Mouse (Mus musculus) C2C12 (cell line): ENCODE data around the gene Klhl2. TPM values are rescaled to one million over a fixed set of nuclear protein-coding genes. Genes with fewer than 3 reads are reported as not detected.

Source experiments
- H3K27me3 ChIP-seq: one replicate; pipeline ENCODE4 v1.6.1; 2011; ENCODE audit not compliant: control insufficient read depth, insufficient read depth, insufficient read length
- H3K36me3 ChIP-seq: one replicate; pipeline ENCODE4 v1.6.1; 2011; ENCODE audit not compliant: control insufficient read depth, insufficient read depth
- H3K4me3 ChIP-seq: one replicate; pipeline ENCODE4 v1.5.1; 2011; ENCODE audit warnings: mild to moderate bottlenecking, control low read depth; ENCODE audit not compliant: poor library complexity, insufficient read depth, severe bottlenecking
- H3K79me2 ChIP-seq: one replicate; pipeline ENCODE4 v1.6.1; 2011; ENCODE audit not compliant: control insufficient read depth, insufficient read depth
- H3K79me3 ChIP-seq: one replicate; pipeline ENCODE4 v1.6.1; 2011; ENCODE audit warnings: low read depth, control low read depth
- H3ac ChIP-seq: one replicate; pipeline ENCODE3; 2011; ENCODE audit warnings: low read depth; ENCODE audit not compliant: control insufficient read depth, insufficient read length
- CEBPB ChIP-seq: IDR thresholded peaks from one replicate; pipeline ENCODE4 v1.6.1; 2011; ENCODE audit warnings: low read depth, mild to moderate bottlenecking, control low read depth, moderate library complexity
- CTCF ChIP-seq: IDR thresholded peaks from one replicate; pipeline ENCODE4 v1.5.1; 2011; ENCODE audit not compliant: control insufficient read depth, insufficient read depth, insufficient read length
- FOSL1 ChIP-seq: IDR thresholded peaks from one replicate; pipeline ENCODE4 v1.8.0; 2011; ENCODE audit warnings: mild to moderate bottlenecking, low read length; ENCODE audit not compliant: poor library complexity, insufficient read depth, severe bottlenecking
- MAX ChIP-seq: IDR thresholded peaks from one replicate; pipeline ENCODE4 v1.6.1; 2011; ENCODE audit warnings: mild to moderate bottlenecking, control low read depth
- MYOD1 ChIP-seq: IDR thresholded peaks from one replicate; pipeline ENCODE4 v1.6.1; 2011; ENCODE audit warnings: low read depth; ENCODE audit not compliant: control insufficient read depth, insufficient read length
- MYOG ChIP-seq: IDR thresholded peaks from one replicate; pipeline ENCODE4 v1.6.1; 2011; ENCODE audit not compliant: control insufficient read depth, insufficient read length; ENCODE audit errors: extremely low read depth
- USF1 ChIP-seq: IDR thresholded peaks from one replicate; pipeline ENCODE4 v1.6.1; 2011; ENCODE audit warnings: low read depth, mild to moderate bottlenecking, control low read depth, moderate library complexity
- polyA plus RNA-seq: library from polyadenylated mRNA; unstranded; fragments of >200 nt; fragmentation: generic; extraction: Trizol; gene quantifications from one replicate; pipeline ENCODE4 v1.2.1, GENCODE M21; 2012; ENCODE audit warnings: missing spikeins

Klhl2 gene
- polyA plus RNA-seq, 1 experiment = 12.1 TPM

DNA sequence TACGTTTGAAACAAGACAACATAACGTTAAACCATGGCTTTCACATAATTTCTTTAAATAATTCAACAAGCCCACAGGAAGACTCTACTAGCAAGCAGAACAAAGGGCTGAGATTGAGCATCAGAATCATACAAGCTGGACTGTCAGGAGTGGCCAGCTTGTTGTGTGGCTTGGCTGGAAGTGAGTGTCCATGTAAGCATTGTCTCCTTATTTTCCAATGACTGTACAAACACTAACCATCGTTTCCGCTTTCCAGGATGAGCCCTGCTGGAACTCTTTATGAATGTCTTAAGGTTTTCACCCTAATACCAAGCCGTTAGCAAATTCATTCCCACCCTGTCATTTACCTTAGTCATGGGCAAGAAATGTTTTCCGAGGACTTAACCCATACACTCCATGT is 159.0 kb downstream of the Klhl2 start:
- Histone ChIP-seq H3ac (no peak overlapping the region), H3K4me3 (no peak overlapping the region), H3K79me2 (peaks cover 63% of the 10 kb centered on the region), H3K27me3 (no peaks in the 10 kb centered on the region), H3K36me3 (peaks cover 4% of the 10 kb centered on the region), H3K79me3 (peaks cover 27% of the 10 kb centered on the region)
- TF ChIP-seq USF1 (no peak), FOSL1 (no peak), MYOD1 (no peak), MYOG (no peak), CEBPB (no peak), MAX (no peak), CTCF (no peak)

DNA sequence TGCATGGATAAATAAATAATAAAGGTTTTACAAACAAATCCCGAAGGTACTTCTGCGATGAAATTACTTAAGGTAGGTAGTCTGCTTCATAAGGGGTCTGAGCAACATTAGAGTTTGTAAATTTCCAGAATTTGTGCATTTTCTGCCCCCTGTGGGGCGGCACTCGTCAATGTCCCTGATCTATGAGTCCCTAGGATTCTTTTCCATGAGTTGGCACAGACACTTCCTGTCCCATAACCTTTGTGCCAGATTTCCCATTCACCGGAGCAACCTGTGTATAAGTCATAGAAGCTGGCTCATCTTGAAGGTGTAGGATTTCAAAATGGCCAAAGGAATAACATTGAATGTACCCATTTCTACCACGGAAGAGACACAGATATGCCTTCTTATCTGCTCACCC is 159.5 kb downstream of the Klhl2 start:
- no peaks in the 10 kb centered on the region for H3K27me3 ChIP-seq
- H3K79me3 ChIP-seq = peaks cover 27% of the 10 kb centered on the region
- peaks cover 4% of the 10 kb centered on the region for H3K36me3 ChIP-seq
- no peak overlapping the region for H3K4me3 ChIP-seq
- peaks cover 68% of the 10 kb centered on the region for H3K79me2 ChIP-seq
- no peak overlapping the region for H3ac ChIP-seq
- TF ChIP-seq FOSL1 = no peak
- no peak for TF ChIP-seq MAX
- no peak for TF ChIP-seq CEBPB
- no peak for TF ChIP-seq USF1
- TF ChIP-seq MYOG = no peak
- TF ChIP-seq MYOD1 = no peak
- TF ChIP-seq CTCF = no peak

Other genes with a start within 250 kb of the Klhl2 start
- 79.2 TPM for gene Cpe, start 157.0 kb downstream of the Klhl2 start, polyA plus RNA-seq
- 44.7 TPM for gene Msmo1, start 116.2 kb downstream of the Klhl2 start, polyA plus RNA-seq
- gene Tmem192, start 97.2 kb upstream of the Klhl2 start, polyA plus RNA-seq = 30.5 TPM
- 0.02 TPM for gene Trim75, start 137.8 kb upstream of the Klhl2 start, polyA plus RNA-seq
- not detected for gene Trim61, start 168.5 kb upstream of the Klhl2 start, polyA plus RNA-seq
- gene Trim60, start 168.6 kb upstream of the Klhl2 start, polyA plus RNA-seq = not detected
- gene Apela, start 187.3 kb upstream of the Klhl2 start, polyA plus RNA-seq = not detected
- gene Gm10663, start 225.0 kb upstream of the Klhl2 start, polyA plus RNA-seq = not detected